Mouse (Mus musculus) liver, postnatal 0 days (tissue): ENCODE results near the gene Cdrt4.

Source experiments
- CTCF ChIP-seq: sonication (generic); IDR thresholded peaks from 2 replicates; pipeline ENCODE4 v1.5.1; 2016; ENCODE audit warnings: antibody characterized with exemption, low read depth
- EP300 ChIP-seq: IDR thresholded peaks from 2 replicates; pipeline ENCODE4 v1.6.1; 2016; ENCODE audit warnings: antibody characterized with exemption, low read depth, mild to moderate bottlenecking

GRCm38 (mm10) chr11:62901699-62902323, 49.2 kb upstream of the Cdrt4 start:
- TF ChIP-seq CTCF (peak; percentile 85), EP300 (no peak)
